Mouse (Mus musculus) cortical plate, adult 2 months (tissue): Measurements from ENCODE around the gene Zfp518a. TPM values are rescaled to one million over a fixed set of nuclear protein-coding genes. Genes with fewer than 3 reads are reported as not detected.

ENCODE experiments used
- H3K27ac ChIP-seq: fragments of 200-500 bp; 2 replicates; pipeline ENCODE4 v1.5.1; 2012; ENCODE audit warnings: low read length, control low read depth, inconsistent platforms; ENCODE audit not compliant: insufficient read depth
- H3K4me1 ChIP-seq: fragments of 200-500 bp; 2 replicates; pipeline ENCODE4 v1.6.1; 2011; ENCODE audit warnings: low read length; ENCODE audit not compliant: control insufficient read depth, insufficient read depth
- H3K4me3 ChIP-seq: fragments of 200-500 bp; 2 replicates; pipeline ENCODE4 v1.5.1; 2011; ENCODE audit warnings: mild to moderate bottlenecking, low read length, control low read depth; ENCODE audit not compliant: insufficient read depth
- CTCF ChIP-seq: fragments of 200-500 bp; IDR thresholded peaks from 2 replicates; pipeline ENCODE4 v1.5.1; 2011; ENCODE audit warnings: mild to moderate bottlenecking, control low read depth, low read length; ENCODE audit not compliant: insufficient read depth; ENCODE audit errors: extremely low read depth
- POLR2A ChIP-seq: fragments of 200-500 bp; IDR thresholded peaks from 2 replicates; pipeline ENCODE4 v1.6.1; 2011; ENCODE audit warnings: mild to moderate bottlenecking, low read length, control low read depth; ENCODE audit not compliant: insufficient read depth; ENCODE audit errors: extremely low read depth
- polyA plus RNA-seq: library from polyadenylated mRNA; depleted of rRNA; stranded (reverse); fragments of >200 nt; gene quantifications from 2 replicates; pipeline ENCODE4 v1.2.3, GENCODE M21; 2012; rRNA removed

Gene Zfp518a
- 4.4 and 4.7 TPM in 2 replicates for polyA plus RNA-seq

GRCm38 (mm10) chr19:40894519-40895392, at the start of gene Zfp518a:
Gene Zfp518a, plus strand, starts transcription at chr19:40894705.
- Histone ChIP-seq H3K4me3 (peak within 1 kb of the TSS; percentile 94), H3K27ac (peak within 1 kb of the TSS; percentile 94), H3K4me1 (no peaks in the 10 kb centered on the region)
- no peak for TF ChIP-seq CTCF
- TF ChIP-seq POLR2A = no peak

DNA sequence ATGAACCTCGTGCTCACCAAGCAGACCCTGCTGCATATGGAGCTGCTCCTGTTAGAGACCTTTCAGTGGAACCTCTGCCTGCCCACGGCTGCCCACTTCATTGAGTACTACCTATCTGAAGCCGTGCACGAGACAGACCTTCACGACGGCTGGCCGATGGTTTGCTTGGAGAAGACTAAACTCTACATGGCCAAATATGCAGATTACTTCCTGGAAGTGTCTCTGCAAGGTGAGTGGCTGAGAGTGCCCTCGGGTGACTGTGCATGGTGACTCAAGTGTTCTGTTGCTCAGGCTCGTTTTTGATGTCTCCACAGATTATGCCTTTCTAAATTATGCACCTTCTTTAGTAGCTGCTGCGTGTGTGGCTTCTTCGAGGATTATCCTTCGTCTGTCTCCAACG, 49.8 kb upstream of the Zfp518a start:
- TF ChIP-seq CTCF (no peak), POLR2A (no peak)
- H3K4me3 ChIP-seq = no peak overlapping the region
- no peaks in the 10 kb centered on the region for H3K4me1 ChIP-seq
- H3K27ac ChIP-seq = no peak overlapping the region

GRCm38 (mm10) chr19:40849391-40849790, 45.1 kb upstream of the Zfp518a start:
- no peak overlapping the region for H3K27ac ChIP-seq
- TF ChIP-seq CTCF (no peak), POLR2A (no peak)
- no peak overlapping the region for H3K4me3 ChIP-seq
- no peaks in the 10 kb centered on the region for H3K4me1 ChIP-seq

GRCm38 (mm10) chr19:40859555-40859954, 35.0 kb upstream of the Zfp518a start:
- H3K4me1 ChIP-seq = no peaks in the 10 kb centered on the region
- no peak overlapping the region for H3K4me3 ChIP-seq
- H3K27ac ChIP-seq = no peak overlapping the region
- TF ChIP-seq POLR2A (no peak), CTCF (no peak)

DNA sequence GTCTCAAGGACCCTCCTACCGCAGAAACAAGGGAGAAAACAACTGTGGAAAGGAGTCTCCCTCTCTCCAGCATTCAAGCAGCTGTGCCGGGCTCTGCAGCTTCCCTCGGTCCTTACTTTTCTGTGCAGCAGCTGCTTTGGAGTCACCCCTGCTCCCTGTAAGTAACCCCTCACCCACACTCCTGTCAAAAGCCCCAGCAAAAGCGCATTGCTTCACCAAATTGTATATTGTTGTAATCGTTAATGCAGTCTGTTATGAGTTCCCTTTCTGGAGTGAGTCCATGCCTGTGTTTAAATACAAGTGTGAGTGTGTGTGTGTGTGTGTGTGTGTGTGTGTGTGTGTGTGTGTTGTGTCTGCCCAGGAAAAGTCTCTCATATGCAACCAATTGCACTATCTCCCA, 26.2 kb upstream of the Zfp518a start:
- Histone ChIP-seq H3K27ac (no peak overlapping the region), H3K4me3 (no peak overlapping the region), H3K4me1 (no peaks in the 10 kb centered on the region; the same call in 1 of the 2 replicates)
- no peak for TF ChIP-seq CTCF
- no peak for TF ChIP-seq POLR2A

- no peak for TF ChIP-seq CTCF
- no peak for TF ChIP-seq POLR2A
- H3K4me3 ChIP-seq = no peak overlapping the region
- no peaks in the 10 kb centered on the region; the same call in 1 of the 2 replicates for H3K4me1 ChIP-seq
- H3K27ac ChIP-seq = no peak overlapping the region; the same call in 1 of the 2 replicates
Observed at GRCm38 (mm10) chr19:40869425-40870105, 24.9 kb upstream of the Zfp518a start.

GRCm38 (mm10) chr19:40872955-40873665, 21.4 kb upstream of the Zfp518a start:
- Histone ChIP-seq H3K27ac (no peak overlapping the region), H3K4me3 (peak overlapping the region; percentile 45), H3K4me1 (no peaks in the 10 kb centered on the region; the same call in 1 of the 2 replicates)
- peak; percentile 29 for TF ChIP-seq CTCF
- 0 out of 2 replicates have a peak, but pooled peaks have one; percentile 53 for TF ChIP-seq POLR2A

GRCm38 (mm10) chr19:40881700-40882099, 12.8 kb upstream of the Zfp518a start:
- no peak overlapping the region for H3K4me3 ChIP-seq
- no peak for TF ChIP-seq POLR2A
- TF ChIP-seq CTCF = no peak
- no peaks in the 10 kb centered on the region for H3K4me1 ChIP-seq
- H3K27ac ChIP-seq = no peak overlapping the region

DNA sequence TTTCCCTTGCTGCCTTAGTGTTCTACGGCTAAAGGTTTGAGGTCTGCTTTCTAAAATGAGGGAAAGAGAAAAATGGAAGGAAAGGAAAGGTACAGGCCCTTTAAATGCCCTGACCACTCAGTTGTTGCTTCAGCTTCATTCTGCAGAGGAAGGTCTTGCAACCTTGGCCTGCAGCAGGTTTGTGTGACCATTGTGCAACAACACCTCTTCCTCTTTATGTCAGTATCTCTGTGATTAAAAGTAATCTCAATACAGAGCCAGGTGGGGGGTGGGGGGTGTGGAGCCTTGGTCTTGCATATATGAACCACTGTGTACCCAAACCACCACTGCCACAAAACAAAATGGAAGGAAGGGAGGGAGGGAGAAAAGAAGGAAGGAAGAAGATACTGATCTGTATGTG, 5.6 kb upstream of the Zfp518a start:
- Histone ChIP-seq H3K27ac (no peak overlapping the region), H3K4me1 (no peaks in the 10 kb centered on the region), H3K4me3 (no peak overlapping the region)
- no peak for TF ChIP-seq POLR2A
- no peak for TF ChIP-seq CTCF
